Mouse (Mus musculus): ENCODE results near the gene 6330403K07Rik.

GRCm38 (mm10) chr11:71003611-71004315 lies 29.6 kb downstream of the 6330403K07Rik start:
- no peak for TF ChIP-seq CTCF (IDR thresholded peaks at IDR 0.05)
- TF ChIP-seq EP300 (IDR thresholded peaks at IDR 0.05): no peak
